Mouse (Mus musculus) MEL (cell line): Measurements from ENCODE around the gene Rbms3. TPM values are rescaled to one million over a fixed set of nuclear protein-coding genes. Genes with fewer than 3 reads are reported as not detected.

ENCODE experiments used
- DNase-seq: peaks from one replicate; pipeline ENCODE4 v3.0.0; 2011; ENCODE audit warnings: low read depth, low spot score
- H3K27ac ChIP-seq: 2 replicates; pipeline ENCODE4 v1.5.1; 2012; ENCODE audit warnings: low read depth, mild to moderate bottlenecking, control low read depth, low read length, moderate library complexity; ENCODE audit not compliant: control insufficient read depth
- H3K27me3 ChIP-seq, 2 experiments: fragments of 150-350 bp in 1 of 2; sonication (generic) in 1 of 2; 2 replicates each; pipeline ENCODE4 v1.6.1; 2012; ENCODE audit warnings: low read length in 2 of 2, mild to moderate bottlenecking in 2 of 2, improper control_type of control experiment in 1 of 2, moderate library complexity in 1 of 2; ENCODE audit not compliant: insufficient read depth in 2 of 2, control insufficient read depth in 1 of 2
- H3K36me3 ChIP-seq, 2 experiments: 2 replicates each; pipeline ENCODE4 v1.6.1; 2012 to 2014; ENCODE audit warnings: low read length in 2 of 2, improper control_type of control experiment in 1 of 2, inconsistent platforms in 1 of 2, mild to moderate bottlenecking in 1 of 2; ENCODE audit not compliant: insufficient read depth in 2 of 2, control insufficient read depth in 1 of 2
- H3K4me1 ChIP-seq, 2 experiments: fragments of 150-350 bp in 1 of 2; sonication (generic) in 1 of 2; 2 replicates each; pipeline ENCODE4 v1.6.1; 2012; ENCODE audit warnings: low read length in 2 of 2, improper control_type of control experiment in 1 of 2, mild to moderate bottlenecking in 1 of 2; ENCODE audit not compliant: insufficient read depth in 2 of 2, control insufficient read depth in 1 of 2
- H3K4me3 ChIP-seq, 2 experiments: fragments of 150-350 bp in 1 of 2; sonication (generic) in 1 of 2; 2 replicates each; pipeline ENCODE4 v1.5.1; 2012; ENCODE audit warnings: low read depth in 2 of 2, low read length in 2 of 2, mild to moderate bottlenecking in 2 of 2, moderate library complexity in 2 of 2, control low read depth in 1 of 2, improper control_type of control experiment in 1 of 2; ENCODE audit not compliant: control insufficient read depth in 1 of 2, insufficient read depth in 1 of 2
- H3K79me2 ChIP-seq: 2 replicates; pipeline ENCODE4 v1.6.1; 2012; ENCODE audit warnings: mild to moderate bottlenecking, low read length, moderate library complexity; ENCODE audit not compliant: control insufficient read depth, poor library complexity, insufficient read depth
- H3K9ac ChIP-seq: 2 replicates; pipeline ENCODE4 v1.6.1; 2012; ENCODE audit warnings: low read depth, mild to moderate bottlenecking, control low read depth, low read length, moderate library complexity; ENCODE audit not compliant: control insufficient read depth, poor library complexity, severe bottlenecking
- H3K9me3 ChIP-seq: fragments of 150-350 bp; sonication (generic); replicated peaks from 2 replicates; pipeline ENCODE4 v1.6.1; 2012; ENCODE audit warnings: mild to moderate bottlenecking, low read length, improper control_type of control experiment, moderate library complexity; ENCODE audit not compliant: insufficient read depth
- CHD1 ChIP-seq: IDR thresholded peaks from 2 replicates; pipeline ENCODE4 v1.6.1; 2012; ENCODE audit warnings: low read depth, mild to moderate bottlenecking, inconsistent platforms, low read length, improper control_type of control experiment
- CHD2 ChIP-seq: IDR thresholded peaks from 2 replicates; pipeline ENCODE4 v1.6.1; 2011; ENCODE audit warnings: low read length, improper control_type of control experiment
- CTCF ChIP-seq, 3 experiments: IDR thresholded peaks in 2 of 3; conservative IDR thresholded peaks in 1 of 3; 2 replicates each; pipeline ENCODE4 v1.5.1; 2011 to 2012; ENCODE audit warnings: low read length in 3 of 3, low read depth in 2 of 3, mild to moderate bottlenecking in 2 of 3, improper control_type of control experiment in 1 of 3, inconsistent platforms in 1 of 3, mixed read lengths in 1 of 3, moderate library complexity in 1 of 3; ENCODE audit not compliant: control insufficient read depth in 1 of 3, insufficient read depth in 1 of 3, poor library complexity in 1 of 3, severe bottlenecking in 1 of 3
- E2F4 ChIP-seq: IDR thresholded peaks from 2 replicates; pipeline ENCODE4 v1.6.1; 2011; ENCODE audit warnings: low read depth, low read length, improper control_type of control experiment, borderline replicate concordance
- ELF1 ChIP-seq: IDR thresholded peaks from 2 replicates; pipeline ENCODE4 v1.6.1; 2014; ENCODE audit warnings: low read depth, mild to moderate bottlenecking, inconsistent platforms, low read length, improper control_type of control experiment, moderate library complexity
- ETS1 ChIP-seq: IDR thresholded peaks from 2 replicates; pipeline ENCODE4 v1.6.1; 2012; ENCODE audit warnings: low read depth, mild to moderate bottlenecking, inconsistent platforms, low read length, improper control_type of control experiment, moderate library complexity
- GABPA ChIP-seq: IDR thresholded peaks from 2 replicates; pipeline ENCODE4 v1.6.1; 2012; ENCODE audit warnings: low read depth, mild to moderate bottlenecking, inconsistent platforms, low read length, improper control_type of control experiment, moderate library complexity
- GATA1 ChIP-seq: IDR thresholded peaks from 2 replicates; pipeline ENCODE4 v1.6.1; 2011; ENCODE audit warnings: low read depth, low read length, improper control_type of control experiment
- HCFC1 ChIP-seq: IDR thresholded peaks from 2 replicates; pipeline ENCODE4 v1.6.1; 2012; ENCODE audit warnings: low read depth, mild to moderate bottlenecking, inconsistent platforms, low read length, improper control_type of control experiment, moderate library complexity
- KAT2A ChIP-seq: conservative IDR thresholded peaks from 2 replicates; pipeline ENCODE4 v1.6.1; 2012; ENCODE audit warnings: low read depth, low read length, improper control_type of control experiment, inconsistent platforms
- MEF2A ChIP-seq: IDR thresholded peaks from 2 replicates; pipeline ENCODE4 v1.6.1; 2014; ENCODE audit warnings: low read depth, mild to moderate bottlenecking, inconsistent platforms, low read length, improper control_type of control experiment; ENCODE audit not compliant: poor library complexity, insufficient replicate concordance, severe bottlenecking; ENCODE audit errors: extremely low read depth
- MXI1 ChIP-seq: IDR thresholded peaks from 2 replicates; pipeline ENCODE4 v1.6.1; 2011; ENCODE audit warnings: mild to moderate bottlenecking, low read depth, low read length, improper control_type of control experiment
- MYB ChIP-seq: IDR thresholded peaks from 2 replicates; pipeline ENCODE4 v1.6.1; 2011; ENCODE audit warnings: mild to moderate bottlenecking, low read depth, low read length, improper control_type of control experiment
- MYC ChIP-seq: IDR thresholded peaks from 2 replicates; pipeline ENCODE4 v1.6.1; 2011; ENCODE audit warnings: low read depth, mild to moderate bottlenecking, low read length, improper control_type of control experiment, moderate library complexity
- NRF1 ChIP-seq: IDR thresholded peaks from 2 replicates; pipeline ENCODE4 v1.6.1; 2014; ENCODE audit warnings: low read depth, mild to moderate bottlenecking, inconsistent platforms, low read length, improper control_type of control experiment, moderate library complexity; ENCODE audit not compliant: poor library complexity, insufficient read depth, severe bottlenecking
- POLR2A ChIP-seq, 2 experiments: IDR thresholded peaks; 2 replicates each; pipeline ENCODE4 v1.6.1; 2011 to 2012; ENCODE audit warnings: low read length in 2 of 2, mild to moderate bottlenecking in 2 of 2, control low read depth in 1 of 2, improper control_type of control experiment in 1 of 2, low read depth in 1 of 2, moderate library complexity in 1 of 2; ENCODE audit not compliant: control insufficient read depth in 1 of 2, insufficient read depth in 1 of 2, poor library complexity in 1 of 2
- POLR2AphosphoS5 ChIP-seq: IDR thresholded peaks from 2 replicates; pipeline ENCODE4 v1.6.1; 2012; ENCODE audit warnings: low read depth, borderline replicate concordance, mild to moderate bottlenecking, inconsistent platforms, low read length, moderate library complexity, mixed read lengths
- RAD21 ChIP-seq: IDR thresholded peaks from 2 replicates; pipeline ENCODE4 v1.6.1; 2011; ENCODE audit warnings: mild to moderate bottlenecking, low read depth, low read length, improper control_type of control experiment
- RCOR1 ChIP-seq: IDR thresholded peaks from 2 replicates; pipeline ENCODE4 v1.6.1; 2012; ENCODE audit warnings: low read depth, mild to moderate bottlenecking, inconsistent platforms, low read length, improper control_type of control experiment
- TBP ChIP-seq: IDR thresholded peaks from 2 replicates; pipeline ENCODE4 v1.8.0; 2011; ENCODE audit warnings: low read depth, low read length, improper control_type of control experiment
- ZKSCAN1 ChIP-seq: IDR thresholded peaks from 2 replicates; pipeline ENCODE4 v1.6.1; 2012; ENCODE audit warnings: low read depth, mild to moderate bottlenecking, inconsistent platforms, low read length, improper control_type of control experiment, moderate library complexity
- ZMIZ1 ChIP-seq: IDR thresholded peaks from 2 replicates; pipeline ENCODE4 v1.6.1; 2012; ENCODE audit warnings: low read depth, mild to moderate bottlenecking, inconsistent platforms, low read length, improper control_type of control experiment, moderate library complexity
- ZNF384 ChIP-seq: IDR thresholded peaks from 2 replicates; pipeline ENCODE4 v1.6.1; 2012; ENCODE audit warnings: low read depth, mild to moderate bottlenecking, inconsistent platforms, low read length, improper control_type of control experiment
- polyA plus RNA-seq, 2 experiments: library from polyadenylated mRNA; stranded (reverse) in 1 of 2; unstranded in 1 of 2; fragments of >175 nt in 1 of 2; fragments of >200 nt in 1 of 2; gene quantifications; 2 replicates each; pipeline versions ENCODE4 v1.2.1 to v1.2.4; 2012; ENCODE audit warnings: low replicate concordance in 2 of 2, low read depth in 1 of 2; ENCODE audit not compliant: insufficient read length in 2 of 2, insufficient read depth in 1 of 2, missing spikeins in 1 of 2
- total RNA-seq: library from RNA; depleted of rRNA; stranded (reverse); fragments of 300-350 nt; gene quantifications from 2 replicates; pipeline ENCODE4 v1.2.3, GENCODE M21; 2012

Gene Rbms3
- total and polyA plus RNA-seq, 3 experiments, result not detected

GRCm38 (mm10) chr9:117413181-117413580 is 216.5 kb downstream of the Rbms3 start:
- H3K9ac ChIP-seq, result no peak overlapping the region
- DNase-seq, result no peak
- H3K9me3 ChIP-seq, result no peaks in the 10 kb centered on the region
- no peaks in the 10 kb centered on the region for H3K4me1 ChIP-seq
- no peaks in the 10 kb centered on the region for H3K79me2 ChIP-seq
- H3K27me3 ChIP-seq, result no peaks in the 10 kb centered on the region
- no peaks in the 10 kb centered on the region for H3K36me3 ChIP-seq
- H3K4me3 ChIP-seq, result no peak overlapping the region
- TF ChIP-seq MYC (no peak), ZKSCAN1 (no peak), ETS1 (no peak), RAD21 (no peak)
- no peak overlapping the region for H3K27ac ChIP-seq

- Histone ChIP-seq H3K9ac (no peak overlapping the region), H3K4me1 (no peaks in the 10 kb centered on the region), H3K4me3 (no peak overlapping the region), H3K79me2 (no peaks in the 10 kb centered on the region), H3K9me3 (no peaks in the 10 kb centered on the region), H3K36me3 (no peaks in the 10 kb centered on the region), H3K27ac (no peak overlapping the region), H3K27me3 (no peaks in the 10 kb centered on the region)
- TF ChIP-seq ETS1 (no peak), MYB (no peak), MXI1 (no peak), KAT2A (no peak), ZMIZ1 (no peak), POLR2A (IDR thresholded peaks at IDR 0.05; ENCODE audit: control insufficient read depth in 1 of 2, insufficient read depth in 1 of 2, low read depth in 1 of 2, low read length in 2 of 2, poor library complexity in 1 of 2) (no peak), MYC (no peak), CTCF (IDR thresholded peaks at IDR 0.05 in 2 of 3, conservative IDR thresholded peaks at IDR 0.05 in 1 of 3; ENCODE audit: control insufficient read depth in 1 of 3, insufficient read depth in 1 of 3, low read depth in 2 of 3, low read length in 3 of 3, poor library complexity in 1 of 3, severe bottlenecking in 1 of 3) (no peak), GATA1 (no peak), POLR2AphosphoS5 (no peak), ZNF384 (no peak), GABPA (no peak), ELF1 (no peak), MEF2A (no peak)
- DNase-seq, result no peak
These were observed 217.1 kb downstream of the Rbms3 start for GRCm38 (mm10) chr9:117412584-117412983.

- Histone ChIP-seq H3K79me2 (no peaks in the 10 kb centered on the region), H3K27ac (no peak overlapping the region), H3K27me3 (no peaks in the 10 kb centered on the region; a peak in 1 of 4 replicates), H3K4me3 (no peak overlapping the region), H3K4me1 (no peaks in the 10 kb centered on the region), H3K36me3 (no peaks in the 10 kb centered on the region), H3K9ac (no peak overlapping the region), H3K9me3 (no peaks in the 10 kb centered on the region)
- no peak for DNase-seq
- no peak for TF ChIP-seq MXI1
- no peak for TF ChIP-seq TBP
- TF ChIP-seq NRF1, result no peak
- no peak for TF ChIP-seq E2F4
- TF ChIP-seq GABPA, result no peak
- no peak for TF ChIP-seq KAT2A
- no peak for TF ChIP-seq CHD2
- TF ChIP-seq CHD1, result no peak
- TF ChIP-seq MYB, result no peak
- TF ChIP-seq ZKSCAN1, result no peak
- TF ChIP-seq ELF1, result no peak
- no peak for TF ChIP-seq RCOR1
- no peak for TF ChIP-seq HCFC1
These were observed 225.1 kb downstream of the Rbms3 start for GRCm38 (mm10) chr9:117404621-117405020.
